Mouse (Mus musculus): ENCODE results near the gene Npw. TPM values are rescaled to one million over a fixed set of nuclear protein-coding genes. Genes with fewer than 3 reads are reported as not detected.

Npw gene
- polyA plus RNA-seq, 1 experiment: not detected

DNA sequence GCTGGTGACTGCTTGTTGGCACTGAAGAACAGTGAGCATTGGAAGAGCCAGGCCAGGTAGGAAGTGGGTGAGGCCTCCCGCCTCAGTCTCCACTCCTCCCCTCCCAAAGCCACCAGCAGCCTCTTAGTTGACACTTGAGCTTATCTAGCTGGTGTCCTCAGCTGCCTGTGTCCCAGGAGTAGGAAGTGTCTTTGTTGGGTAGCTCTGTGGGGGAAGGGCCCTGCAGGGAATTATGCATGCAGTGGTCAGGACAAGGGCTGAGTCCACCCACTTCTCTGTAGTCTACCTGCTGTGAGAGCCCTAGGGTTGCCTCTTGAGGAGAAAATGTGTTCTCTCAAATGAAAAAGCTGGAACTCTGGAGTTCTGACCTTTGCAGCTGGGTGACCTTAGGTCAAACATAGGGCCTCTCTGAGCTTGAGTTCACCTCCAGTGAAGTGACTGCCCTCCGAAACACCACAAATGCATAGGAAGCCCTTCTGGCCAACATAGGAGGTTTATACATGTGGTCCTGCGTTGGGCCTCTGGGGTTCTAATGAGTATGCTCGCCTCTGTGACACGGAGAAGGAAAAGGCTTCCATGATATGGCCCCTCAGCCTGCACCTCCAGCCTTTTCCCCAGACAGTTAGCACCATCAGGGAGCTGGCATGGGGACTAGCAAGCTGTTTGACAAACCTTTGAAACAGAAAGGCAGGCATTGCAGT, 21.3 kb downstream of the Npw start:
- Histone ChIP-seq H3K4me3 (replicated peaks; ENCODE audit: insufficient read depth, low read depth, low read length) (no peak overlapping the region), H3K27me3 (ENCODE audit: control insufficient read depth, insufficient read depth, low read length) (no peaks in the 10 kb centered on the region), H3K4me1 (ENCODE audit: control insufficient read depth, insufficient read depth, low read length) (peaks cover 5% of the 10 kb centered on the region; the same call in 1 of the 2 replicates), H3K27ac (ENCODE audit: insufficient read depth, low read length) (no peak overlapping the region)
- 72% methylated on average over 5 of the region's 5 CpGs for WGBS
- TF ChIP-seq CTCF (IDR thresholded peaks at IDR 0.05; ENCODE audit: borderline replicate concordance, insufficient read depth, low read depth, low read length): no peak
- no peak for DNase-seq

DNA sequence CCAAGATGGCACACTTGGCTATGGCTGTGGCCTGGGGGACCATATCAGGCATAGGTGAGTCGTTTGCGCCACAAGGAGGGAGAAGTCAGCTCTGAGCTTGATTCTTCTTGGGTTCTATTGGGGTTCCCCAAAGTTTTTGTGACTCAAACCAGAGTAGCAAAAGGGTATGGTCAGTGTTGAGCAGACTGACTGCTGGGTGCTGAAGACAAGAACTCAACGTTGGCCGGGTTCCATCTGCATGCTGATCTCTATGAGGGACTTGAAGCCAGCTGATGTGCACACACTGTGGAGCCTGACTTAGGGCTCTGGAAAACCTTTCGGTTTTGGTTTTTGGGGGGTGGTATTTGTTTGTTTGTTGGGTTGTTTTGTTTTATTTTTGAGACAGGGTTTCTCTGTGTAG, 22.6 kb downstream of the Npw start:
- no peak for DNase-seq
- Histone ChIP-seq H3K4me1 (ENCODE audit: control insufficient read depth, insufficient read depth, low read length) (peaks cover 7% of the 10 kb centered on the region), H3K27me3 (ENCODE audit: control insufficient read depth, insufficient read depth, low read length) (no peaks in the 10 kb centered on the region), H3K4me3 (replicated peaks; ENCODE audit: insufficient read depth, low read depth, low read length) (no peak overlapping the region), H3K27ac (ENCODE audit: insufficient read depth, low read length) (no peak overlapping the region)
- no peak for TF ChIP-seq CTCF (IDR thresholded peaks at IDR 0.05; ENCODE audit: borderline replicate concordance, insufficient read depth, low read depth, low read length)
- TF ChIP-seq POLR2A (IDR thresholded peaks at IDR 0.05; ENCODE audit: borderline replicate concordance, insufficient read depth, low read length): no peak
- WGBS: 85% methylated on average over 5 of the region's 5 CpGs

DNA sequence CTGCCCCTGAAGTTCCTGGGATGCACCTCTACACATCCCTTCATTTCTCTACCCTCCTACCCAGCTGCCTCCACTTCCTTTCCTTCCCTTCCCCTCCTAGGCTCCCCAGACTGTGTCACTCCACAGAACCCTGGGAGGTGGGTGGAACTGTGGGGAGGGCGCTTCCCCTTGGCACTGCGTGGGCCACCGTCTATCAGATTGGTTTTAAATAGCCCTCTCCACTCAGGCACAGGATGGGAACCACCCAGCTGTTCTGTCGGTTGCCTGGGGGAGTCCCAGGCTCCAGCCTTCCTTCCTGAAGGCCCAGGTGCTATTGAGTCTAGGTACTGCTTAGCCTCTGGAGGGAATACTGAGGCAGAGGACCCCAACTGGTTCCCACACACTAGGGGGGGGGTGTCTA, 23.2 kb downstream of the Npw start:
- TF ChIP-seq CTCF (IDR thresholded peaks at IDR 0.05; ENCODE audit: borderline replicate concordance, insufficient read depth, low read depth, low read length) (no peak), POLR2A (IDR thresholded peaks at IDR 0.05; ENCODE audit: borderline replicate concordance, insufficient read depth, low read length) (no peak)
- Histone ChIP-seq H3K27ac (ENCODE audit: insufficient read depth, low read length) (no peak overlapping the region), H3K27me3 (ENCODE audit: control insufficient read depth, insufficient read depth, low read length) (no peaks in the 10 kb centered on the region), H3K4me1 (ENCODE audit: control insufficient read depth, insufficient read depth, low read length) (peaks cover 7% of the 10 kb centered on the region), H3K4me3 (replicated peaks; ENCODE audit: insufficient read depth, low read depth, low read length) (no peak overlapping the region)
- WGBS: 83% methylated on average over 4 of the region's 4 CpGs
- no peak for DNase-seq

DNA sequence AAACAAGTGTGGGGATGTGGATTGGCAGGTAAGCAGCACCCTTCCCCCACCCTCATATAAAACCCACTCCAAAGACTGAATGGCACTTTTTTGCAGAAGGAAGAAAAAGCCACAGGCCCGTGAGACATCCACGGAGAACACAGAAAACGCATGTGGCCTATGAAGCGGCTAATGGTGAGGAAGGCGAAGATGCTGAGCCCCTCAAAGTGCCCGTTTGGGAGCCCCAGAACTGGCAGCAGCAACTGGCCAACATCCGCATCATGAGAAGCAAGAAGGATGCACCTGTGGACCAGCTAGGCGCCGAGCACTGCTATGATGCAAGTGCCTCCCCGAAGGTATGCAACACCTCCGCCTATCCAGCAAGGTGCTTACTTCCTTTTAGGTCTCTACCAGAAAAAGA, 24.4 kb downstream of the Npw start:
- Histone ChIP-seq H3K4me1 (ENCODE audit: control insufficient read depth, insufficient read depth, low read length) (peaks cover 7% of the 10 kb centered on the region), H3K4me3 (replicated peaks; ENCODE audit: insufficient read depth, low read depth, low read length) (no peak overlapping the region), H3K27me3 (ENCODE audit: control insufficient read depth, insufficient read depth, low read length) (no peaks in the 10 kb centered on the region), H3K27ac (ENCODE audit: insufficient read depth, low read length) (no peak overlapping the region)
- DNase-seq: no peak
- WGBS: 97% methylated on average over 11 of the region's 11 CpGs
- no peak for TF ChIP-seq POLR2A (IDR thresholded peaks at IDR 0.05; ENCODE audit: borderline replicate concordance, insufficient read depth, low read length)
- TF ChIP-seq CTCF (IDR thresholded peaks at IDR 0.05; ENCODE audit: borderline replicate concordance, insufficient read depth, low read depth, low read length): no peak

DNA sequence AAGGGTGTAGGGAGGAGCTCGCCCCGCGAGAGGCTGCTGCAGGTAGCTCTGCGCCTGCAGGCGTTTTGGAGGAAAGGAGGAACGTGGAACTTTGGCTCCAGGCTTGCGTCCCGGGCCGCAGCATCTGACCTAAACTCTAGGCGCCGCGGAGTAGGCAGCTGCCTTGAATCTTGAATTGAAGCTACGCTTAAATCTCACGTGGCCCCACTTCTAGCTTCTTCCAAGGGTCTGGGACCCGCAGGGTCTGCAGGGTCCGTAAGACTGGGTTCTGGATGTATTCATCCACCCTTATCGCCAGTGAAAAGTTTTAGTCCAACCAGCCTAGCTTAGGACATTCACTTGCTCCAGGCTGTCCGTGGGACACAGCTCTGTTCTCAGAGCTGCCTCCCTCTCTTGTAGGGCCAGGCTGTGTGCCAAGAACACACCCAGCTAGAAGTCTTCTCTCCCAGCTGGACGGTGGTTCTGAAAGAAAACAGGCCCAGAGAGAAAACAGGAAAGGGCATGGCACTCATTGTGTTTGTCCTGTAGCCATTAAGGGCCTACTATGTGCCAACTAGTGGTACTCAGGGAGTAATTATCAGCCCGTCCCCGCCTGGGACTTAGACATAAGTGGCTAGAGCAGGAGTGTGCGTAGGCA, 25.3 kb downstream of the Npw start:
- WGBS: 7% methylated on average over 22 of the region's 22 CpGs
- TF ChIP-seq POLR2A (IDR thresholded peaks at IDR 0.05; ENCODE audit: borderline replicate concordance, insufficient read depth, low read length): no peak
- no peak for TF ChIP-seq CTCF (IDR thresholded peaks at IDR 0.05; ENCODE audit: borderline replicate concordance, insufficient read depth, low read depth, low read length)
- Histone ChIP-seq H3K27me3 (ENCODE audit: control insufficient read depth, insufficient read depth, low read length) (no peaks in the 10 kb centered on the region), H3K27ac (ENCODE audit: insufficient read depth, low read length) (peak overlapping the region; percentile 64), H3K4me1 (ENCODE audit: control insufficient read depth, insufficient read depth, low read length) (peaks cover 7% of the 10 kb centered on the region), H3K4me3 (replicated peaks; ENCODE audit: insufficient read depth, low read depth, low read length) (peak overlapping the region; percentile 88)
- DNase-seq: peak; percentile 41 to 46

DNA sequence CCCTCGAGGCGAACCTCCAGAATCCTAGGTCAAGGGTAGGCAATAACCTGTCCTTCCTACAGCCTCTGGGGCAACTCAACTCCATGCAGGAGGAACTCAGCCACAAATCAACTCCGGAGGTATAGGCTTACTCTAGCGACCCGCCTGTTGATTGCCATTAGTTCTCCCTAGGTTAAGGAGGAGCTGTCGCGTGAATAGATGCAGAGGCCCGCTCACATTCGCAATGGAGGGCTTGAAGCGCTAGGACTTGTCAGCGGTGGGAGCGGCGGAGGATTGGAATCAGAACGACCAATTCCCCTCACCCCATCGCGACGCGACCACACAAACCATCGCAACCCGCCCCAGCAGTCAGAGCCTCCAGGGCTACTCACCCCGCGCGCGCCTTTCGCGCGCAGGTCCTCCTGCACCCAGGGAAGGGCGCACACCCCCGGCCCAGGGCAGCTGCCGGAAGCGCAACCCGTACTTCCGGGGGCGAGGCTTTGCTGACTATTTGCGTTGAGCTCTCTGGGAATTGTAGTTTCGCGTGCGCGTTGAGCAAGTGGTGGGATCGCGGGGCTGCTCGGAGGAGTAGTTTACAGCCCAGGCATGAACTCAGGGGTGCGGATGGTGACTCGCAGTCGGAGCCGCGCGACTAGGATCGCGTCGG, 26.0 kb downstream of the Npw start, which contains the start of the genes Tsc2 and Nthl1:
Gene Tsc2, minus strand, starts transcription at position 464 of the 646 bp plus-strand sequence.
Gene Nthl1, plus strand, starts transcription at position 514 of the 646 bp plus-strand sequence.
- Histone ChIP-seq H3K4me1 (ENCODE audit: control insufficient read depth, insufficient read depth, low read length) (peaks cover 7% of the 10 kb centered on the region), H3K27ac (ENCODE audit: insufficient read depth, low read length) (peak within 1 kb of the TSS; percentile 64), H3K4me3 (replicated peaks; ENCODE audit: insufficient read depth, low read depth, low read length) (peak within 1 kb of the TSS; percentile 88), H3K27me3 (ENCODE audit: control insufficient read depth, insufficient read depth, low read length) (no peaks in the 10 kb centered on the region)
- TF ChIP-seq CTCF (IDR thresholded peaks at IDR 0.05; ENCODE audit: borderline replicate concordance, insufficient read depth, low read depth, low read length) (no peak), POLR2A (IDR thresholded peaks at IDR 0.05; ENCODE audit: borderline replicate concordance, insufficient read depth, low read length) (peak; percentile 92)
- peak; percentile 79 to 84 for DNase-seq
- WGBS: 1% methylated on average over 51 of the region's 51 CpGs

DNA sequence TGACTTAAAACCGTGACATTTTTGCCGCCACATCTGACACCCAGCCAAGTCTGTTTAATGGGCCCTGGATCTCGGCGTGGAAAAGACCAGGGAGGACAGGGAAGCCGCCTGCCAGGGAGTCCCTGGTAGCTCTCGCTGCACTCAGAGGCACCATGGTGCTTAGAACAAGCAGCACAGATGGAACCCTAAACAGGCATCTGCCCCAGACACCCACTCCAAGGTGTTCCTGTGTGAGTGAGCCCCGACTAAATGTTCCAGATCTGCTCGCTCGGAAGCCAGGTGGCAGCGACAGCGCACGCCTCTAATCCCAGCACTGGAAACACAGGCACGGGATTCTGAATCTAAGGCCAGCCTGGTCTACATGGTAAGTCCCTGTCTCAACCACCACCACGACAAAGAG, 28.2 kb downstream of the Npw start:
- no peak for DNase-seq
- no peak overlapping the region for H3K27ac ChIP-seq (ENCODE audit: insufficient read depth, low read length)
- 74% methylated on average over 14 of the region's 14 CpGs for WGBS
- H3K4me3 ChIP-seq (replicated peaks; ENCODE audit: insufficient read depth, low read depth, low read length): no peak overlapping the region
- H3K27me3 ChIP-seq (ENCODE audit: control insufficient read depth, insufficient read depth, low read length): no peaks in the 10 kb centered on the region
- peaks cover 7% of the 10 kb centered on the region for H3K4me1 ChIP-seq (ENCODE audit: control insufficient read depth, insufficient read depth, low read length)
- TF ChIP-seq POLR2A (IDR thresholded peaks at IDR 0.05; ENCODE audit: borderline replicate concordance, insufficient read depth, low read length) (no peak), CTCF (IDR thresholded peaks at IDR 0.05; ENCODE audit: borderline replicate concordance, insufficient read depth, low read depth, low read length) (no peak)

Data from cerebellum, adult 2 months (tissue).